Mouse (Mus musculus): ENCODE measurements around the gene Rnf20.
"Not testable (repeated sequence)": the region's sequence is repeated elsewhere in the genome, so short reads cannot be mapped to it uniquely, and the experiment has no call there.

DNA sequence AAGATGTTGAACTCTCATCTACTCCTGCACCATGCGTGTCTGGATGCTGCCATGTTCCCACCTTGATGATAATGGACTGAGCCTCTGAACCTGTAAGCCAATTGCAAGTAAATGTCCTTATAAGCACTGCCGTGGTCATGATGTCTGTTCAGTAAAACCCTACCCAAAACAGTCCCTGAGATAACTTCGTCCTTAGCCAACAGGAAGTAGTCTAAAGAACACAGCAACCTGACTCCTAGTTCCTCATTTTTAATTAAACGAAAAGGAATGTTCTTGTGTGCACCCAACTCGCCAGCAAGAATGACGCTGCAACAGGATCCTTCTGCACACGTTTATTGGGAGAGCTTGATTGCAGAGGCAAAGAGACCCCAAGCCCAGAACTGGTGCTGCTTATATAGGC, 11.9 kb upstream of the Rnf20 start:
- TF ChIP-seq POLR2A (IDR thresholded peaks at IDR 0.05; ENCODE audit: borderline replicate concordance, control insufficient read depth, low read depth, low read length); CTCF (IDR thresholded peaks at IDR 0.05; ENCODE audit: control insufficient read depth, insufficient read depth, low read length): not testable (repeated sequence)
